Mouse (Mus musculus): ENCODE measurements at regions not wholly inside any gene's neighbourhood (a gene's known extent, or its start where the extent isn't known, plus 50 kb on each side); places are given as distances from the start of the nearest gene placed in this dataset.

DNA sequence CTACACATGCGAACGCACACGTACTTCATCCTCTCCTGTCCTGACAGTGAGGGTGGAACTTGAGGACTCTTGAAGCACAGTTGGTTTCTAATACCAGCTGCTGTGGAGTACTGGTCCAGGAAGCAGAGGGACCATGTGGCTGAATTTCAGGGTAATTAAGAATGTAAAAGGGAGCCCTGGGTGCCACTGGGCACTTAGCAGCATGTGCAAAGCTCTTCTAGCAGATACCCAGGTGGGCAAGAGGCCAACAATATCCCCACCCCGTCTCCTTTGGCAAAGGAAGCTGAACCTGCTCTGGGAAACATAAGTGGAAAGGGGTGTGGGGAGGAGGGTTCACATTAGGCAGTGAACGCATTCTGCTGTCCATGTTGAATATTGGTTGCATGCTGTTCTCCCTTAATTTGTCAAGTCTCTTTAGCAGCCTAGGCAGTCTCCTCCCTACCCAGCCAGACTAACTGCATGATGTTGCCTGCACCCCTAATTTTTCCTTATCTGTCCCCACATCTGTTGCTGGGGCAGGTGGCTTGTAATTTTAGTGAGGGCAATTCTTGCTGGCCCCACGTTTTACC is 369.6 kb downstream of the Sorl1 start:
- TF ChIP-seq CTCF (IDR thresholded peaks at IDR 0.05; ENCODE audit: insufficient read depth, low read depth, low read length) (no peak), POLR2A (IDR thresholded peaks at IDR 0.05; ENCODE audit: insufficient read depth, low read depth, low read length) (no peak)
